Mouse (Mus musculus): Measurements from ENCODE around the gene Cd34. TPM values are rescaled to one million over a fixed set of nuclear protein-coding genes. Genes with fewer than 3 reads are reported as not detected.

The Cd34 gene
- polyA plus RNA-seq, 1 experiment from 2014 or later = 34.8 TPM

Other genes with a start within 250 kb of the Cd34 start
- gene Cd46, start 153.4 kb downstream of the Cd34 start, polyA plus RNA-seq (2014; fragmentation: Nextera tagmentation; extraction: Ambion mirVana) = 1.7 and 1.8 TPM in 2 replicates
- gene Cr1l, start 192.8 kb downstream of the Cd34 start, polyA plus RNA-seq (2014; fragmentation: Nextera tagmentation; extraction: Ambion mirVana) = 32.1 and 35.9 TPM in 2 replicates
- 0.31 and 0.64 TPM in 2 replicates for gene Cr2, start 237.9 kb downstream of the Cd34 start, polyA plus RNA-seq (2014; fragmentation: Nextera tagmentation; extraction: Ambion mirVana)